Mouse (Mus musculus): ENCODE measurements around the gene Heg1. TPM values are rescaled to one million over a fixed set of nuclear protein-coding genes. Genes with fewer than 3 reads are reported as not detected.
A peak's percentile ranks its signal among the peaks of the same experiment; 100 is the strongest.

The Heg1 gene
- total RNA-seq, 1 experiment from 2014 or later, result 87.2 TPM

- DNase-seq, result peak; percentile 91
These were observed 136.4 kb downstream of the Heg1 start for GRCm38 (mm10) chr16:33820269-33821178.

Other genes with a start within 250 kb of the Heg1 start
- 0.52 and 0.86 TPM in 2 replicates for gene Slc12a8, start 167.0 kb upstream of the Heg1 start, total RNA-seq (2021)
- gene Muc13, start 109.7 kb downstream of the Heg1 start, total RNA-seq (2021), result 0.22 TPM in 1 of 2 replicates, not detected in the other
- 103 and 118 TPM in 2 replicates for gene Itgb5, start 145.3 kb downstream of the Heg1 start, total RNA-seq (2021)